Mouse (Mus musculus) heart, postnatal 0 days (tissue): ENCODE measurements around the gene Gm42517. TPM values are rescaled to one million over a fixed set of nuclear protein-coding genes. Genes with fewer than 3 reads are reported as not detected.

Source experiments
- ATAC-seq: fragments of 200-750 bp; cut with Nextera tagmentation; 2 replicates; pipeline ENCODE4 v1.8.0; 2017; ENCODE audit warnings: low read depth, moderate number of reproducible peaks, moderate library complexity; ENCODE audit not compliant: insufficient read depth
- DNase-seq: peaks from one replicate; pipeline ENCODE4 v3.0.0-alpha.2; 2016; ENCODE audit warnings: low spot score
- H3K27ac ChIP-seq: fragments of 300-500 bp; sonication (generic); 2 replicates; pipeline ENCODE4 v1.5.1; 2014; ENCODE audit warnings: low read depth, mild to moderate bottlenecking
- H3K27me3 ChIP-seq: fragments of 300-500 bp; sonication (generic); 2 replicates; pipeline ENCODE4 v1.6.1; 2014; ENCODE audit warnings: low read length, mixed read lengths; ENCODE audit not compliant: control insufficient read depth, insufficient read depth
- H3K36me3 ChIP-seq: fragments of 300-500 bp; sonication (generic); replicated peaks from 2 replicates; pipeline ENCODE4 v1.6.1; 2014; ENCODE audit warnings: low read length, mixed read lengths; ENCODE audit not compliant: control insufficient read depth, insufficient read depth
- H3K4me1 ChIP-seq: fragments of 300-500 bp; sonication (generic); 2 replicates; pipeline ENCODE4 v1.6.1; 2014; ENCODE audit warnings: antibody characterized with exemption; ENCODE audit not compliant: control insufficient read depth, insufficient read depth
- H3K4me2 ChIP-seq: fragments of 300-500 bp; sonication (generic); 2 replicates; pipeline ENCODE4 v1.6.1; 2014; ENCODE audit warnings: low read depth, mild to moderate bottlenecking, low read length, moderate library complexity
- H3K4me3 ChIP-seq: fragments of 300-500 bp; sonication (generic); 2 replicates; pipeline ENCODE4 v1.5.1; 2014; ENCODE audit warnings: low read depth, low read length
- H3K9ac ChIP-seq: fragments of 300-500 bp; sonication (generic); replicated peaks from 2 replicates; pipeline ENCODE4 v1.6.1; 2014; ENCODE audit warnings: low read depth, low read length, mixed read lengths
- H3K9me3 ChIP-seq: fragments of 300-500 bp; sonication (generic); replicated peaks from 2 replicates; pipeline ENCODE4 v1.6.1; 2016; ENCODE audit warnings: low read length; ENCODE audit not compliant: control insufficient read depth
- CTCF ChIP-seq: IDR thresholded peaks from 2 replicates; pipeline ENCODE4 v1.5.1; 2016; ENCODE audit warnings: antibody characterized with exemption, control low read depth, low read depth
- EP300 ChIP-seq: IDR thresholded peaks from 2 replicates; pipeline ENCODE4 v1.6.1; 2016; ENCODE audit warnings: antibody characterized with exemption, low read depth
- WGBS: fragments of 180-500 bp; shearing (Covaris S2); extraction: QIAGEN DNeasy Blood & Tissue Kit; methylation state at CpG from one replicate; pipeline ENCODE4 v1.1.7; 2014; 5-methylcytosine and 5-hydroxymethylcytosine counted together
- polyA plus RNA-seq: library from polyadenylated mRNA; unstranded; fragments of >200 nt; fragmentation: Nextera tagmentation; extraction: Ambion mirVana; gene quantifications from 2 replicates; pipeline ENCODE4 v1.2.1, GENCODE M21; 2015
- total RNA-seq: library from RNA; depleted of rRNA; stranded (reverse); fragments of >200 nt; gene quantifications from 2 replicates; pipeline ENCODE4 v1.2.3, GENCODE M21; 2014; ENCODE audit warnings: low replicate concordance

Gene Gm42517
- total and polyA plus RNA-seq, 2 experiments from 2014 or later = not detected

DNA sequence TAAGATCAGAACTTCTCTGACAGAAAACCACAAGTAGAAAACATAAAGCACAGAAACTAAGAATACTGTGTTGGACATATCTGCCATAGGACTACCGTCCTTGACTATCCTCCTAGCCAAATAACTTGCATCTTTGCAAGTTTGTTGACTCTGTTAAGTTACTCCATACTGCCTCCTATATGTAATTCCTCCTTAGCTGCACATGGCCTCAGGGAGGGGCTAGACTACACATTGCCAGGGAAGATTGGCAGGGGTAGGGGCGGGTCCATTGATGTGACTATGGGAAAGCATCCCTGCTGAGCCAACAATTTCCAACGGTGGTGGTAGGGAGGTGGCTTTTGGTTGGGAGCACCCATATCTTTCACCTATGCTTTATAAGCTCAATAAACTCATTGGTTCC, 5.4 kb downstream of the Gm42517 start:
- no peak overlapping the region for H3K9ac ChIP-seq
- H3K4me2 ChIP-seq = no peak overlapping the region
- no peak for ATAC-seq
- no peak for TF ChIP-seq CTCF
- no peak for TF ChIP-seq EP300
- 31% methylated on average over 3 of the region's 3 CpGs for WGBS
- no peaks in the 10 kb centered on the region for H3K9me3 ChIP-seq
- no peak overlapping the region for H3K4me3 ChIP-seq
- DNase-seq = no peak
- 0 out of 2 replicates have a peak, but pooled peaks cover 4% of the 10 kb centered on the region for H3K4me1 ChIP-seq
- H3K36me3 ChIP-seq = no peaks in the 10 kb centered on the region
- H3K27me3 ChIP-seq = peaks cover 47% of the 10 kb centered on the region
- no peak overlapping the region for H3K27ac ChIP-seq

GRCm38 (mm10) chr5:108360211-108360610, 7.5 kb downstream of the Gm42517 start:
- no peak overlapping the region for H3K4me2 ChIP-seq
- no peak overlapping the region for H3K4me3 ChIP-seq
- peaks cover 27% of the 10 kb centered on the region for H3K27me3 ChIP-seq
- no peaks in the 10 kb centered on the region for H3K9me3 ChIP-seq
- no peak for DNase-seq
- H3K36me3 ChIP-seq = no peaks in the 10 kb centered on the region
- WGBS = 64% methylated on average over 4 of the region's 4 CpGs
- no peaks in the 10 kb centered on the region for H3K4me1 ChIP-seq
- no peak overlapping the region for H3K27ac ChIP-seq
- no peak for ATAC-seq
- no peak for TF ChIP-seq EP300
- H3K9ac ChIP-seq = no peak overlapping the region

- Histone ChIP-seq H3K27me3 (peaks cover 20% of the 10 kb centered on the region), H3K9me3 (no peaks in the 10 kb centered on the region), H3K4me1 (no peaks in the 10 kb centered on the region), H3K9ac (no peak overlapping the region), H3K27ac (no peak overlapping the region), H3K36me3 (no peaks in the 10 kb centered on the region), H3K4me3 (no peak overlapping the region), H3K4me2 (no peak overlapping the region)
- ATAC-seq = no peak
- 84% methylated on average over 9 of the region's 9 CpGs for WGBS
- DNase-seq = no peak
- TF ChIP-seq CTCF = no peak
- TF ChIP-seq EP300 = no peak
Measured at GRCm38 (mm10) chr5:108359491-108359890, 8.2 kb downstream of the Gm42517 start.

GRCm38 (mm10) chr5:108357862-108358261, 9.9 kb downstream of the Gm42517 start:
- no peak for ATAC-seq
- H3K9ac ChIP-seq = no peak overlapping the region
- WGBS = 89% methylated on average over 1 of the region's 1 CpGs
- no peaks in the 10 kb centered on the region for H3K36me3 ChIP-seq
- H3K9me3 ChIP-seq = no peaks in the 10 kb centered on the region
- peaks cover 4% of the 10 kb centered on the region for H3K27me3 ChIP-seq
- no peak overlapping the region for H3K4me2 ChIP-seq
- H3K4me3 ChIP-seq = no peak overlapping the region
- no peaks in the 10 kb centered on the region for H3K4me1 ChIP-seq
- no peak overlapping the region for H3K27ac ChIP-seq
- no peak for DNase-seq
- TF ChIP-seq EP300 = no peak
- TF ChIP-seq CTCF = no peak

DNA sequence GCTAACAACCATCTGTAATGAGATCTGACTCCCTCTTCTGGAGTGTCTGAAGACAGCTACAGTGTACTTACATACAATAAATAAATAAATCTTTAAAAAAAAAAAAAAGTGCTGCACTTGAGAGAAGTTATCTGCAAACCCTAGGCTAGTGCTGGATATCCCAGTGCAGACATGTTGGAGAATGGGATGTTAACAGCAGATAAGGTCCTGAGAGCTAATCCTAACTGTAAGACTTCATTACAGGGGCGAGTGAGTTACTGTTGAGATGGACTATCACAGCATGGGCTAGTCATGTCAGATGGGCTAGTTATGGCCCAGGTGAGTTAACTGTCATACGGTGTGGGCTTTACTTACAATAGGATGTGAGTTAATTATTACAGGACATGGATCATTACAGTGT, 13.7 kb downstream of the Gm42517 start:
- H3K27me3 ChIP-seq = no peaks in the 10 kb centered on the region
- no peaks in the 10 kb centered on the region for H3K9me3 ChIP-seq
- no peaks in the 10 kb centered on the region for H3K4me1 ChIP-seq
- ATAC-seq (no peak), DNase-seq (no peak)
- no peak overlapping the region for H3K4me2 ChIP-seq
- WGBS = 82% methylated on average over 2 of the region's 2 CpGs
- H3K27ac ChIP-seq = no peak overlapping the region
- H3K9ac ChIP-seq = no peak overlapping the region
- H3K36me3 ChIP-seq = peaks cover 10% of the 10 kb centered on the region; the same call in 1 of the 2 replicates
- no peak for TF ChIP-seq CTCF
- H3K4me3 ChIP-seq = no peak overlapping the region

DNA sequence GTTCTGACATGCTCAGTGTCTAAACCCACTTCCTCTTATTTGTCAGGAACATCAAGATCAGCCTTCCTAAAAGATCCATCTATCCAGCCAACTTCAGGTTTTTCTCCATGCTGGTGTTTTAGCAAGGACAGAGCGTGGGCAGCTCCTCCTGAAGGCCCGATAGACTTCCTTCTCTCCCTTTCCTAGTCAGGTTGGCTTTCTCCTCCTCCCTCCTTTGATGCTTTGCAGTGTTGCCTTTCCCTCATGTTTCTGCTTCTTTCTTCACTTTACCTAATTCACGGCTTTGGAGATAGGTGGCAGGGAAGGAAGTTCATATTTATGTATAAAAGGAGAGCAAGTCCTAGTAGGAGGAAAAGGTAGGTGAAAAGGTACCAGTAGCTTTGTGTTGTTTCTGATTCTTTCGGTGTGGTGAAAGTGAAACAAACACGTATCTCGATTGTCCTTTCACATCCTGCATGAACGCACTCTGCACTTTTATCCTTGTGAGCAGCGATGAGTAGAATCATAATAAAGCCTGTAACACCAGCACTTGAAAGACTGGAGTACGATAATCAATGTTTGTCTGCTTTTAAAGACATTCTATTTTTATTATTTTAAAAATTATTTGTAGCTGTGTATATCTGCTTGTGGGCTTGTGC, 18.1 kb downstream of the Gm42517 start:
- no peak overlapping the region for H3K9ac ChIP-seq
- DNase-seq = no peak
- no peaks in the 10 kb centered on the region for H3K9me3 ChIP-seq
- H3K4me1 ChIP-seq = no peaks in the 10 kb centered on the region
- TF ChIP-seq CTCF = no peak
- TF ChIP-seq EP300 = no peak
- no peak overlapping the region for H3K4me2 ChIP-seq
- WGBS = 92% methylated on average over 9 of the region's 9 CpGs
- peaks cover 22% of the 10 kb centered on the region; the same call in 1 of the 2 replicates for H3K36me3 ChIP-seq
- H3K27me3 ChIP-seq = no peaks in the 10 kb centered on the region
- ATAC-seq = no peak
- H3K27ac ChIP-seq = no peak overlapping the region
- no peak overlapping the region for H3K4me3 ChIP-seq
